Mouse (Mus musculus) testis, adult 2 months (tissue): ENCODE measurements around the gene Hcn2.

ENCODE experiments used
- CTCF ChIP-seq: fragments of 200-500 bp; IDR thresholded peaks from 2 replicates; pipeline ENCODE4 v1.5.1; 2012; ENCODE audit warnings: low read depth, mild to moderate bottlenecking, inconsistent platforms, low read length, moderate library complexity; ENCODE audit not compliant: control insufficient read depth, insufficient read depth, insufficient replicate concordance
- POLR2A ChIP-seq: fragments of 200-500 bp; IDR thresholded peaks from 2 replicates; pipeline ENCODE4 v1.6.1; 2012; ENCODE audit warnings: low read depth, mild to moderate bottlenecking, inconsistent platforms, low read length, moderate library complexity; ENCODE audit not compliant: control insufficient read depth

DNA sequence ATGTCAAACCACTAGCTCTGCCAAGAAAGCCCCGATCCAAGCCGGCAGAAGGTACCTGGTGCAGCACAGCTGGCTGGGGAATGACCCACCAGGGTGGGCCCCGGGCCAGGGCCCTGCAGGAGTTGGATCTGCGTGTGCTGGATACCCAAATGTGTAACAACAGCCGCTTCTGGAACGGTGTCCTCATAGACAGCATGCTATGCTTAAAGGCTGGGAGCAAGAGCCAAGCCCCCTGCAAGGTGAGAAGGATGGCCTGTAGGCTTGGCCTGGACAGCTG lies 22.1 kb upstream of the Hcn2 start:
- no peak for TF ChIP-seq CTCF
- no peak for TF ChIP-seq POLR2A
